Mouse (Mus musculus) cerebellum, adult 2 months (tissue): ENCODE measurements around the gene Prkcb.

Experiments used
- CTCF ChIP-seq: fragments of 200-500 bp; IDR thresholded peaks from 2 replicates; pipeline ENCODE4 v1.5.1; 2011; ENCODE audit warnings: low read depth, mild to moderate bottlenecking, control low read depth, low read length, moderate library complexity, borderline replicate concordance; ENCODE audit not compliant: insufficient read depth
- POLR2A ChIP-seq: fragments of 200-500 bp; IDR thresholded peaks from 2 replicates; pipeline ENCODE4 v1.6.1; 2011; ENCODE audit warnings: low read length, control low read depth, borderline replicate concordance; ENCODE audit not compliant: insufficient read depth

DNA sequence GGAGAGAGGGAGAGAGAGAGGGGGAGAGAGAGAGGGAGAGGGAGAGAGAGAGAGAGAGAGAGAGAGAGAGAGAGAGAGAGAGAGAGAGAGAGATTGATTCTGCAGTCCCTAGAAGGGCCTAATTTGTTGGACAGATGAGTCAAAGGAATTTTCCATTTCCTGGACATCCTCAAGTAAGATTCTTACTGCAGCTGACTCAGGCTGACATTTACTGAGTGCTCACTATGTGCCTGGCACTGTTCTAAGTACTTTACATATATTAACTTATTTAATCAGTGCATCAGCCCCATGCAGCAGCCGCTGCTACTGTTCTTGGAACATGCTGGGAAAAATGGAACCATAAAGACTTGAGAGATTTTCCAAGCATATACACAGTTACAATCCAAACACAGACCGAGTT is 16.0 kb downstream of the Prkcb start:
- TF ChIP-seq CTCF (no peak), POLR2A (no peak)
